Mouse (Mus musculus) lung, adult 2 months (tissue): ENCODE measurements around the gene 1700017B05Rik.

Experiments used
- CTCF ChIP-seq: fragments of 200-500 bp; IDR thresholded peaks from 2 replicates; pipeline ENCODE4 v1.5.1; 2011; ENCODE audit warnings: mild to moderate bottlenecking, low read length, control low read depth; ENCODE audit not compliant: insufficient read depth
- POLR2A ChIP-seq: fragments of 200-500 bp; IDR thresholded peaks from 2 replicates; pipeline ENCODE4 v1.6.1; 2011; ENCODE audit warnings: low read depth, mild to moderate bottlenecking, control low read depth, low read length, borderline replicate concordance; ENCODE audit errors: extremely low read depth

DNA sequence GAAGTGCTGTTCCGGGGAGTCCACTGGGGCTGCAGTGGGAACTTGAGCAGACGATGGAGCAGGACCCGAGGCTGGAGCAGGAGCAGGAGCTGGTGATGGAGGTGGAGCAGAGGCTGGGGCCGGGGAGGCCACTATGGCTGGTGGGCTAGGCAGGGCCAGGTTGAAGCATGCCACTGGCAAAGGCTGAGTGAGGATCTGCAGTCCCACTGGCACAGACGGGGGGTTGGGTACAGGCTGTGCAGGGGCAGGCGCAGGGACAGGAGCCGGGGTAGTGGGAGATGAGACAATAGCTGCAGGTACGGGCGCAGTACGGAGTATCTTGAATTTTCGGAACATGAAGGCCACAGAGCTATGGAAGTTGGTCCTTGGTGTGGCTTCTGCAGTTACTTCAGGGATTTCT lies 5.6 kb downstream of the 1700017B05Rik start:
- no peak for TF ChIP-seq POLR2A
- TF ChIP-seq CTCF, result no peak
